Mouse (Mus musculus) megakaryocyte progenitor cell, adult 5-6 weeks (primary cell): ENCODE measurements around the gene Tfcp2l1. TPM values are rescaled to one million over a fixed set of nuclear protein-coding genes. Genes with fewer than 3 reads are reported as not detected.

Experiments
- ATAC-seq: replicated peaks from 2 replicates; pipeline ENCODE4 v1.8.0; 2016; ENCODE audit warnings: mild to moderate bottlenecking, moderate TSS enrichment, inconsistent platforms; ENCODE audit not compliant: poor library complexity
- total RNA-seq, 2 experiments: library from RNA; stranded (forward) in 1 of 2; stranded (reverse) in 1 of 2; fragments of 157-497, 149-512 nt in 1 of 2; fragments of 200-1000 nt in 1 of 2; gene quantifications; 2 replicates each; pipeline versions ENCODE4 v1.2.3 to v1.2.4; 2015 to 2017

Gene Tfcp2l1
- total RNA-seq, 2 experiments from 2014 or later: not detected

GRCm38 (mm10) chr1:118649933-118650770, 22.4 kb downstream of the Tfcp2l1 start:
- ATAC-seq: no peak

DNA sequence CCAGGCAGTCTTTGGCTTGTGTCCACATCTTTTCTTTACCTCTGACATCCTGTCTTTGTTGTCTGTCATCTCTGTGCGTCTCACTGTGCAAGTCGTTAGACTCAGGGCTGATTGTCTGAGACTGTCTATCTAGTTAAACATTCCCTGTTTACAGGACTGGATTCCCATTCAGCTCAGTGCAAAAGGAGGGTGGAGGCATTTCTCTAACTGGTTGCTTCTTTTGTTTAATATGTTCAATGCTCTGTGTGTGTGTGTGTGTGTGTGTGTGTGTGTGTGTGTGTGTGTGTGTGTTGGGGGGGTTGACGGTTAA, 23.0 kb downstream of the Tfcp2l1 start:
- ATAC-seq: no peak

DNA sequence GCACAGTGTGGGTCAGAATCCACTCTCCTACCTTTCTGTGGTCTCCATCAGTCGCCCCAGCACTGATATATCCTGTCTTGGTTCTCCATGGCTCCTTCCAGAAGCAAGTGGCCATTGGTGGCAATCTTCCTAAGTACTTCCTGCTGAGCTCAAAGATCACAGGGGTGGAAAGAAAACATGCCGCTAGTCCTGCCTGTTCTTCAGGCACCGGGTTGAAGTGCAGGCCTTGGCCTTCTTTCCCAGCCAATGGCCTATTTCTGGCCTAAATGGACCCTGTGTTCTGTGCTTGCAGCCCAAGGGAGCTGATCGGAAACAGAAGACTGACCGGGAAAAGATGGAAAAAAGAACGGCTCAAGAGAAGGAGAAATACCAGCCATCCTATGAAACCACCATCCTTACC, 31.0 kb downstream of the Tfcp2l1 start:
- ATAC-seq: no peak

DNA sequence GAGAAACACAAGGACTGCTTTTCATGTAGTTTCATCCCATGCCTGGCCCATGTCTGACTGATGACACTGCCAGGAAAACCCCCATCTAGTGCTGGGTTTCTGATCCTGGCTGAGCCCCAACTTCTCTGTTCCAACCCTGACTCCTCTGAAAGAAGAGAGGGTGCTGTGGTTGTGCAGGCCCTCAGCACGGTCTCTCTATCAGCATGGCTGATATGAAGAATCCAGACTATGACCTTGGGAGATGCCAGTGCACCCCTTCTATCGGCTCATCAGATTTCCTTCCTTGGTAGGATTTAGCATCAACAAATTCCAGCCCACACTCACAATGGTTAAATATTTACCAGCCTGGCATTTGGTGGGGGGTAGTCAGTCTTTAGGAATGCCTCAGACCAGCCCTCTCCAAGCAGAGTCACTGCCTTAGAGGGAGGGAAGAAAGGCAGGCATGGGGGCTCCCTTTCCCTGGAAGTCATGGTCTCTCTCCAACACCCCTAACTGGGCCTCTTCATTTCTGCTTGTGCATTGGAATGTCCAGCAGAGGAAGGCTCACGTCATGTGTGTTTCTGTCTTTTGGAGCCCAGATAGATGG, 33.2 kb downstream of the Tfcp2l1 start:
- no peak for ATAC-seq

GRCm38 (mm10) chr1:118663062-118663461, 35.3 kb downstream of the Tfcp2l1 start:
- no peak for ATAC-seq

- no peak for ATAC-seq
Measured at GRCm38 (mm10) chr1:118667536-118667935, 39.8 kb downstream of the Tfcp2l1 start.

- ATAC-seq: no peak
Measured at GRCm38 (mm10) chr1:118672196-118672595, 44.5 kb downstream of the Tfcp2l1 start.

DNA sequence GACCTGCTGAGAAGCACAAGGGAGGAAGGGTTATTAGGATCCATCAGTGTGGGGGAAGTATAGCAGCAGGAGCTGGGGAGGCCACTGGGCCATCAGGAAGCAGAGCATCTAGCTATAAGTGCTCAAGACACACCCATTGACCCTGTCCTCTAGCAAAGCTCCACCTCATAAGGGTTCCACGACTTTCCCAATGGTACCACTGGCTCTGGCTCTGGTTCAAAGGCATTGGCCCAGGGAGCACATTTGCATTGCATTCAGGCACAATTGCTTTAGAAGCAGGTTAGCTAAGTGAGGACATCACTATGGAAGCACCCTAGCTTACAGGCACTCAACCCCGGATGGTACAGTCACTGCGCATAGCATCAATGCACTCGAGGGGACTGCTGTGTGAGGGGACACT, 46.4 kb downstream of the Tfcp2l1 start:
- no peak for ATAC-seq

GRCm38 (mm10) chr1:118681980-118682379, 54.2 kb downstream of the Tfcp2l1 start:
- no peak for ATAC-seq

GRCm38 (mm10) chr1:118683686-118684085, 55.9 kb downstream of the Tfcp2l1 start:
- no peak for ATAC-seq

DNA sequence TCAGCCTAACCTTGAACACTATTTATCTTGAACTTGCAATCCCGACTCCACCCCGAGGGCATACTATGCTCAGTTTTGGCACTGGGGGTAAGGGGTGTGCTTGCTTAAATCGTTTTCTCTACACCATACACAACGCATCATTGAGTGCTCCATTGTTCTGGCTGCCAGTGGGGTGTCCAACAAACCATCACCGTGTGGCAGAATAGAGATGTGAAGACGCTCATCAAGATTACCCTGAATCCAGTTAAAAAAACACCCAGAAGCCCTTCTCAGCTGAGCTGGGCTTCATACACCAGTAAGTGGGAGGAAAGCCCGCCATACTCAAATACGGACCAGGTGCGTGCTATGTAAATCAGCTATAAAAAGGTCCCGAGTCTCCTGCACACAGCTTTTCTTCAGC, 60.0 kb downstream of the Tfcp2l1 start:
- no peak for ATAC-seq

DNA sequence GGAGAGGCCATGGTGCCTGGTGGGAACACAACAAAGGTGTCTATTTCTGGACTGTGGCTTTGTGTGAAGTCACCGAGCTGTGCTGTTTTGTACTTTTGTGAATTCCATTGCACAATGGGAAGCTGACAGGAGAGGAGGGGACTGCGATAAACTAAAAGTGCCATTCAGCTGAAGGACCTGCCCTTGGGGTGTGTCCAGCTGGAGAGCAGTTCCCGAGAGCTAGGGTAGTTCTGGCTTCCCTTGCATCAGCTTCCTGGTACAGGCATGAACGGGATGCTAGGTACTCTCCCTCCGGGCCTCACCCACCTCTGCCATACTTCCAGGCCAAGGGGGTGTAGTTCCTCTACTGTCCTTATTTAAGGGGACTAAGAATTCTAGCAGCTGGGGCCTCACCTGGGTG, 62.1 kb downstream of the Tfcp2l1 start:
- ATAC-seq: no peak

DNA sequence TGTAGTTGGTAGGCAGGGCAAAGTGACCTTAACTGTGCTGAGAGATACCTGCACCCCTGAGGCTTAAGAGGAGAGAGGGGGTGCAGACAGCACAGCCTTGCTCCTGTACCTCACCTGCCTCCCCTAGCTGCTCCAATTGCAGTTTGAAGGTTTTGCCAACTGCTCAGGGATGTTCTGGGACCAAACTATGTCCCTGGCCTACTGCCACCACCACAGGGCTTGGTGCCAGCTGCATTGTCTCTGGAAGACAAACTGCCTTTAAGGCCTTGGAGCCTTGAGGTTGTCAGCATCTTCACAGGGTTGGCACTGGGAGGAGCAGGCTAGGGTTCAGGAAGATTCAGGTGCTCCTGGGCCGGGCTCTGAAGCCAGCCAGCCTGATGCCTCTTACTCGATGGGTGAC, 66.7 kb downstream of the Tfcp2l1 start:
- ATAC-seq: no peak

DNA sequence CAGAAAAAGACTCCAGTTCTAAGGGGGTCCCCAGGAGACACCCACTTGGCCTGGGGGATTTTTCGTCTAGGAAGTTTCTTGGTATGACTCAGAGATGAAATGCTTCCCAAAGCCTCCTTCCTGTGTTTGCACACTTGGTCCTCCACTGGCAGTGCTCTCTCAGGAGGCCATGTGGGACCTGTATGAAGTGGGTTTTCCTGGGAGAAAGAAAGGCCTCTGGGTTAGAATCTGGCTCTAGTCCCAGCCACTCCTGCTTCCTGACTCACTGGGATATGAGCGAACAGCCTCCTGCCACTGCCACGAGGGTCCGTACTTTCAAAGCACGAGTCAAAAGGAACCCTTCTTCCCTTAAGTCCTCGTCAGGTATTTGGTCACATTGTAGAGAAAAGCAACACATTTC, 70.2 kb downstream of the Tfcp2l1 start:
- ATAC-seq: no peak

- no peak for ATAC-seq
Measured at GRCm38 (mm10) chr1:118699118-118699890, 71.6 kb downstream of the Tfcp2l1 start.

- no peak for ATAC-seq
Measured at GRCm38 (mm10) chr1:118699961-118700360, 72.2 kb downstream of the Tfcp2l1 start.

- peak; percentile 29; the same call in 1 of the 2 replicates for ATAC-seq
Measured at GRCm38 (mm10) chr1:118711606-118712005, 83.9 kb downstream of the Tfcp2l1 start.

- ATAC-seq: no peak
Measured at GRCm38 (mm10) chr1:118716225-118716624, 88.5 kb downstream of the Tfcp2l1 start.

GRCm38 (mm10) chr1:118718055-118718454, 90.3 kb downstream of the Tfcp2l1 start:
- ATAC-seq: no peak

DNA sequence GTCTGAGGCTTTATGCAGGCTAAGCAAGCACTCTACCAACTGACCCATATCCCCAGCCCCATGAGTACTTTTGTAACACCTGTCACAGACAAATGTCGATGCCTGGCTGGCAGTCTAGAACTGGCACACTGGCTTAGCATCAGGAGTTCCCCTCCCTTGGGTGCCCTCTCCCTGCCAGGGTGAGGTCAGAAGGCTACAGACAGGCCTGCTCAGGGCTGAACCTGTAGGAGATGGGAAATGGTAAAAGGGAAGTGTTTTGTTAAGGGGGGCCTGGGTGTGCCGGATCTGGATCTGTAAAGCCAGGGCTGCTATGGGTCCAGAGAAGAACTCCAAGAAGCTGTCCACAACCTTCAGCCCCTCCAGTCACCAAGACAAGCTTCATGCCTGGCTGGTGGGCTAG, 92.0 kb downstream of the Tfcp2l1 start:
- peak; percentile 67 for ATAC-seq

GRCm38 (mm10) chr1:118720474-118721095, 92.8 kb downstream of the Tfcp2l1 start:
- peak; percentile 56 for ATAC-seq
